Mouse (Mus musculus) stomach, postnatal 0 days (tissue): ENCODE data around the gene Fgd4.

ENCODE experiments used
- CTCF ChIP-seq: IDR thresholded peaks from 2 replicates; pipeline ENCODE4 v1.5.1; 2016; ENCODE audit warnings: antibody characterized with exemption, low read depth, mild to moderate bottlenecking, moderate library complexity
- EP300 ChIP-seq: optimal IDR thresholded peaks from 2 replicates; pipeline ENCODE3; 2016; ENCODE audit warnings: antibody characterized with exemption

- TF ChIP-seq EP300: no peak
- TF ChIP-seq CTCF: no peak
These were observed 41.1 kb downstream of the Fgd4 start for GRCm38 (mm10) chr16:16559016-16559877.
